Mouse (Mus musculus) ES-Bruce4 (cell line): ENCODE data around the gene Fbxo10. TPM values are rescaled to one million over a fixed set of nuclear protein-coding genes. Genes with fewer than 3 reads are reported as not detected.

Experiments
- H3K27ac ChIP-seq: 2 replicates; pipeline ENCODE4 v1.5.1; 2012; ENCODE audit warnings: low read length, inconsistent platforms; ENCODE audit not compliant: insufficient read depth
- H3K27me3 ChIP-seq: 2 replicates; pipeline ENCODE4 v1.6.1; 2012; ENCODE audit warnings: mild to moderate bottlenecking, low read length, inconsistent platforms; ENCODE audit not compliant: control insufficient read depth, poor library complexity, insufficient read depth, severe bottlenecking
- H3K36me3 ChIP-seq: 2 replicates; pipeline ENCODE4 v1.6.1; 2012; ENCODE audit warnings: inconsistent platforms, mild to moderate bottlenecking, low read length, moderate library complexity; ENCODE audit not compliant: control insufficient read depth, poor library complexity, insufficient read depth, severe bottlenecking
- H3K4me1 ChIP-seq: one replicate; pipeline ENCODE4 v1.8.1; 2011; ENCODE audit warnings: low read length; ENCODE audit not compliant: control insufficient read depth, insufficient read depth
- H3K4me3 ChIP-seq: 2 replicates; pipeline ENCODE4 v1.5.1; 2011; ENCODE audit warnings: low read depth, mild to moderate bottlenecking, low read length
- H3K9ac ChIP-seq: 2 replicates; pipeline ENCODE4 v1.6.1; 2012; ENCODE audit warnings: low read depth, mild to moderate bottlenecking, inconsistent platforms; ENCODE audit not compliant: poor library complexity, severe bottlenecking
- H3K9me3 ChIP-seq: replicated peaks from 2 replicates; pipeline ENCODE4 v1.6.1; 2012; ENCODE audit warnings: mild to moderate bottlenecking, low read length, inconsistent platforms; ENCODE audit not compliant: control insufficient read depth, poor library complexity, insufficient read depth, severe bottlenecking
- CTCF ChIP-seq: IDR thresholded peaks from one replicate; pipeline ENCODE4 v1.8.1; 2011; ENCODE audit warnings: low read depth, low read length
- EP300 ChIP-seq: IDR thresholded peaks from 2 replicates; pipeline ENCODE4 v1.6.1; 2011; ENCODE audit warnings: low read depth, low read length; ENCODE audit not compliant: insufficient read depth
- POLR2A ChIP-seq: IDR thresholded peaks from one replicate; pipeline ENCODE4 v1.8.1; 2011; ENCODE audit warnings: low read length; ENCODE audit not compliant: insufficient read depth
- polyA plus RNA-seq: library from polyadenylated mRNA; stranded (reverse); fragments of >200 nt; gene quantifications from 2 replicates; pipeline ENCODE4 v1.2.4, GENCODE M21; 2011; ENCODE audit warnings: low read depth; ENCODE audit not compliant: missing spikeins, insufficient read depth, insufficient read length

Gene Fbxo10
- polyA plus RNA-seq, 1 experiment: 2.6 TPM

GRCm38 (mm10) chr4:45012105-45012975, 72.1 kb downstream of the Fbxo10 start, which contains the start of gene Zbtb5:
Zbtb5 (minus strand) TSS chr4:45012412.
- Histone ChIP-seq H3K4me1 (no peaks in the 10 kb centered on the region), H3K9me3 (no peaks in the 10 kb centered on the region), H3K27me3 (no peaks in the 10 kb centered on the region), H3K27ac (peak within 1 kb of the TSS; percentile 79), H3K4me3 (peak within 1 kb of the TSS; percentile 88), H3K36me3 (no peaks in the 10 kb centered on the region), H3K9ac (peak within 1 kb of the TSS; percentile 73)
- TF ChIP-seq CTCF (no peak), POLR2A (peak; percentile 35)

- Histone ChIP-seq H3K36me3 (no peaks in the 10 kb centered on the region), H3K27me3 (no peaks in the 10 kb centered on the region), H3K4me1 (no peaks in the 10 kb centered on the region), H3K9me3 (no peaks in the 10 kb centered on the region), H3K27ac (peak overlapping the region; percentile 79), H3K9ac (peak overlapping the region; percentile 73), H3K4me3 (peak overlapping the region; percentile 76)
- TF ChIP-seq POLR2A: no peak
- TF ChIP-seq EP300: no peak
- TF ChIP-seq CTCF: no peak
Measured at GRCm38 (mm10) chr4:45011581-45012104, 72.8 kb downstream of the Fbxo10 start.

- Histone ChIP-seq H3K27ac (peak overlapping the region; percentile 79), H3K27me3 (no peaks in the 10 kb centered on the region), H3K4me3 (peak overlapping the region; percentile 76), H3K36me3 (no peaks in the 10 kb centered on the region), H3K9me3 (no peaks in the 10 kb centered on the region), H3K9ac (peak overlapping the region; percentile 73), H3K4me1 (no peaks in the 10 kb centered on the region)
- TF ChIP-seq POLR2A: no peak
- no peak for TF ChIP-seq EP300
- no peak for TF ChIP-seq CTCF
Measured at GRCm38 (mm10) chr4:45010806-45011415, 73.5 kb downstream of the Fbxo10 start.

- Histone ChIP-seq H3K4me3 (no peak overlapping the region), H3K36me3 (no peaks in the 10 kb centered on the region), H3K9ac (no peak overlapping the region), H3K27me3 (no peaks in the 10 kb centered on the region), H3K4me1 (no peaks in the 10 kb centered on the region), H3K27ac (no peak overlapping the region), H3K9me3 (no peaks in the 10 kb centered on the region)
- TF ChIP-seq CTCF (no peak), EP300 (no peak), POLR2A (no peak)
Measured at GRCm38 (mm10) chr4:45005452-45005851, 79.0 kb downstream of the Fbxo10 start.

- no peaks in the 10 kb centered on the region for H3K36me3 ChIP-seq
- H3K4me1 ChIP-seq: no peaks in the 10 kb centered on the region
- TF ChIP-seq CTCF (no peak), POLR2A (no peak), EP300 (no peak)
- no peak overlapping the region for H3K9ac ChIP-seq
- H3K4me3 ChIP-seq: no peak overlapping the region
- no peaks in the 10 kb centered on the region for H3K9me3 ChIP-seq
- H3K27me3 ChIP-seq: no peaks in the 10 kb centered on the region
- H3K27ac ChIP-seq: no peak overlapping the region
Measured at GRCm38 (mm10) chr4:45000001-45000400, 84.4 kb downstream of the Fbxo10 start.

- Histone ChIP-seq H3K9ac (no peak overlapping the region), H3K4me3 (no peak overlapping the region), H3K36me3 (no peaks in the 10 kb centered on the region; the same call in 1 of the 2 replicates), H3K27me3 (no peaks in the 10 kb centered on the region), H3K27ac (no peak overlapping the region), H3K4me1 (no peaks in the 10 kb centered on the region), H3K9me3 (no peaks in the 10 kb centered on the region)
- no peak for TF ChIP-seq EP300
- TF ChIP-seq CTCF: no peak
- TF ChIP-seq POLR2A: no peak
Measured at GRCm38 (mm10) chr4:44998071-44998470, 86.3 kb downstream of the Fbxo10 start.
